Mouse (Mus musculus): Measurements from ENCODE around the gene Nudcd3. TPM values are rescaled to one million over a fixed set of nuclear protein-coding genes. Genes with fewer than 3 reads are reported as not detected.

The Nudcd3 gene
- polyA plus RNA-seq, 1 experiment from 2014 or later, result 49.4 TPM

DNA sequence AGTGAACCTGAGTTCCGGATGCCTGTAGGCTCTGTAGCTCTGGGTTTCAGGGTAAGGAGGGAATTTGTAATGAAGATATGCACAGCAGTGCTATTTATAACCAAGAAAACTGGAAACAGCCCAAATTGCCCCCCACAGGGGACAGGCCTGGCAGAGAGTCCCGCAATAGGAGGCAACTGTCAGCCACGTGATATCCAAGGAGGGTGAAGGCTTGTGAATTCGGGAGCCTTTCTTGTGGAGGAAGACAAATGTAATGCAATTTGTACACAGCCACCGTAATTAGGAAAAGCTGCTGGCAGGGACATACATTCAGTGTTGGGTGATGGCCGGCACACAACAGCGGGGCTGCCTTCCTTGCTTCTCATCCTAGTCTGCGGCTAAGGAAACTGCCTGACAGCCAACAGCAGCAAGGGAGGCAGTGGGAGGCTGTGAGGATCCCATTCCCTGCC lies 124.6 kb downstream of the Nudcd3 start:
- Histone ChIP-seq H3K4me3 (replicated peaks) (no peak overlapping the region), H3K36me3 (no peaks in the 10 kb centered on the region), H3K27me3 (peaks cover 14% of the 10 kb centered on the region), H3K27ac (no peak overlapping the region), H3K4me2 (no peak overlapping the region), H3K9me3 (no peaks in the 10 kb centered on the region), H3K9ac (replicated peaks) (no peak overlapping the region), H3K4me1 (replicated peaks) (no peaks in the 10 kb centered on the region)
- ATAC-seq (ENCODE audit: insufficient number of reproducible peaks, insufficient read depth, low FRiP score, low TSS enrichment, low read depth), result no peak
- WGBS, result 52% methylated on average over 8 of the region's 8 CpGs

DNA sequence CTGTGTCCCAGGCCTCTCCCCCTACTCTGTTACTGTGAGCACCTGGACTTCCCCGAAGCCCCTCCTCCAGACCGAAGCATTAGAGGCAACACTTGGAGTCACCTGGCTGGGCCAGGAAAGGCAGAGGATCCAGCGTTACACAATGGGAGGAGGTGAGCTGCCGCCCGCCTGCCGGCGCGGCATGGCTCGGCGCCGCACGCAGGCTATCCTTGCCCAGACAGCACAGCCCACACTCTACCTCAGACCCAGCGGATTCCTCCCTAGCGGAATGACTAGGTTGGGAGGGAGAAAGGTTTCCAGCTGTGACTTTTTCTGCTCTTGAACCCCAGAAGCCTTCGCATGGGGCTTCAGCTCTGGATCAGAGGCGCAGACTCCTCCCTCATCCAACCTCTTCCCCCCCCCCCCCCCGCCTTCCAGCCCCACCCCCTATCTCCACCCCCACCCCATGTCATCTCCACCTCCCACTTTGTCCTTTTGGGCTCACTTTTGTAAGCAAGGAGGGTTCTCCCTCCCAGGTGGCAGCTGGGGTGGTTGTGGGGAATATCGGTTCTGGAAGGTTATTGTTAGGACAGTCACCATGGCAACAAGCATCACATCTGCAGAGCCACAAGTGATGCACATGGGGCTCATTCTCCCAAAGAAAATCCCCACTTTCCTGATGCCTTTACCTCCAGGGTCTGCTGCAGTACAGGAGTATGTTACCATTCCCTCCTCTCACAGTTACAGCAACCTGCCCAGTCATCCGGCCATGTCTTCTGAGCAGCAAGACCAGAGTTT lies 131.8 kb downstream of the Nudcd3 start:
- WGBS, result 9% methylated on average over 17 of the region's 19 CpGs
- Histone ChIP-seq H3K9ac (replicated peaks) (0 out of 2 replicates have a peak overlapping the region, but pooled peaks have one; percentile 18), H3K4me1 (replicated peaks) (peaks cover 25% of the 10 kb centered on the region), H3K27me3 (peaks cover 87% of the 10 kb centered on the region), H3K36me3 (no peaks in the 10 kb centered on the region), H3K4me3 (replicated peaks) (peak overlapping the region; percentile 18; the same call in 1 of the 2 replicates), H3K4me2 (peak overlapping the region; percentile 41), H3K27ac (no peak overlapping the region), H3K9me3 (no peaks in the 10 kb centered on the region)
- no peak for ATAC-seq (ENCODE audit: insufficient number of reproducible peaks, insufficient read depth, low FRiP score, low TSS enrichment, low read depth)

DNA sequence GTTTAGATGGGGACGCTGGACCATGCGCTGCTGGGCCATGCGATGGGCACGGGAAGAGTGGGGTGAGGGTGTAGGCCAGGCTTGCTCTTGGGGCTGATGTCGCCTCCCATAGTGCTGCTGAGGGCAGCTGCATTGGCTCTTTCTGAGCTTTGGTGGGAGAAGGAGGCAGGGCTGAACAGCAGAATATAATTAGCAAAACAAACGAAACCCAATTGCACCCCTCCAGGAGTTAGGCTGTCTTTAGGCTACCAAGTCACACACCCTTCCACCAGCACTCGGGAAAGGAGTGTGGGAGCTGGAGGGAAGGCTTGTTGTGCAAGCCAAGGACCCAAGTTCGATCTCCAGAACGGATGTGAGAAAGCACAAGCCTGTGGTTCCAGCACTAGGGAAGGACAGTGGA lies 133.1 kb downstream of the Nudcd3 start:
- no peaks in the 10 kb centered on the region for H3K36me3 ChIP-seq
- 39% methylated on average over 9 of the region's 9 CpGs for WGBS
- H3K9ac ChIP-seq (replicated peaks), result no peak overlapping the region
- H3K27me3 ChIP-seq, result peaks cover 98% of the 10 kb centered on the region
- no peak for ATAC-seq (ENCODE audit: insufficient number of reproducible peaks, insufficient read depth, low FRiP score, low TSS enrichment, low read depth)
- H3K9me3 ChIP-seq, result no peaks in the 10 kb centered on the region
- no peak overlapping the region for H3K4me2 ChIP-seq
- peaks cover 25% of the 10 kb centered on the region for H3K4me1 ChIP-seq (replicated peaks)
- no peak overlapping the region for H3K27ac ChIP-seq
- H3K4me3 ChIP-seq (replicated peaks), result no peak overlapping the region

DNA sequence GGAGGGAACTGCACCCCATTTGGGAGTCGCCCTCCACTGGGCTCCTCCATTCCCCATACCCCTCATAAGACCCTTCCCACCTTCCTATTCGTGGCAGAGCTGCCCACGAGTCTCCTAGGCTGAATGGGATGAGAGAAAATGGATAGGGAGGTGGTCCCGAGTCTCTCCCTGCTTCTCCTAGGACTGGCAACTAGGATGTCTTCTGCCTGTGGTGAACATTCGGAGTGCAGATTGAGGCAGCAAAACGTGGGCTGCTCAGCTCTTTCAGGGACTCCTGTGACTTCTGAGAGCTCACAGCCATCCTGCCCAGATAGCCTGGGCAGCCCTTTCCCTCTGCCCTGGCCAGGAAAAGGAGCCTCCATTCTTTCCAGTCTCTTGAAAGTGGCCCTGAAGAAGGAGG lies 134.0 kb downstream of the Nudcd3 start, which contains the start of gene Camk2b:
Gene Camk2b (minus strand): TSS at position 187 of the 400 bp plus-strand sequence.
- ATAC-seq (ENCODE audit: insufficient number of reproducible peaks, insufficient read depth, low FRiP score, low TSS enrichment, low read depth), result no peak
- Histone ChIP-seq H3K36me3 (no peaks in the 10 kb centered on the region), H3K4me2 (peak within 1 kb of the TSS; percentile 92), H3K27me3 (peaks cover 98% of the 10 kb centered on the region), H3K9ac (replicated peaks) (peak within 1 kb of the TSS; percentile 48), H3K4me3 (replicated peaks) (peak within 1 kb of the TSS; percentile 57), H3K9me3 (no peaks in the 10 kb centered on the region), H3K4me1 (replicated peaks) (peaks cover 25% of the 10 kb centered on the region), H3K27ac (no peak within 1 kb of the TSS)
- whole genome bisulfite sequencing, result 12% methylated on average over 6 of the region's 6 CpGs

DNA sequence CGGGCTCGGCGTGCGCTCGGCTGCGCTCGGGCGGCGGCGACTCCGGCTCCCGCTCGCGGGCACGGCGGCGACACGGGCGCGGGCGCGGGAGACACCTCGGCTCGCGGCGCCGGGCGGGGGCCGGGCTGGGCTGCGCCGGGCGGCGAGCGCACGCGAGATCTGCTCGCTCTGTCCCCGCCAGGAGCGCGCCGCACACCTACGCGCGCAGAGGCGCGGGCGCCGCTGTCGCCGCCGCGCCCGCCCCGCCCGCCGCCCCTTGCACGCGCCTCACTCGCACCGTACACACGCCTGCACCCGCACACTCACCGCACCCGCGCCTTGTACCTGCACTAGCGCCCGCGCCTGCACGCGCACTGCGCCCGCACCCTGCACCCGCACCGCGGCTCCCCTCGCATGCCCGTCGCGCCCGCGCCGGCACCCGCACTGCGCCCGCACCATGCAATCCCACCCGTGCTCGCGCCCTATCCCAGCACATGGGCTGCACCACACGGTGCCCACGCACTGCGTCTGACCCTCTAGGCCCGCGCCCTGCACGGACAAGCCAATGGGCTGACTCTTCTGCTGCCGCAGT lies 134.6 kb downstream of the Nudcd3 start:
- Histone ChIP-seq H3K4me2 (peak overlapping the region; percentile 92), H3K27me3 (peaks cover 98% of the 10 kb centered on the region), H3K4me3 (replicated peaks) (peak overlapping the region; percentile 57), H3K4me1 (replicated peaks) (peaks cover 25% of the 10 kb centered on the region), H3K36me3 (no peaks in the 10 kb centered on the region), H3K27ac (no peak overlapping the region), H3K9me3 (no peaks in the 10 kb centered on the region), H3K9ac (replicated peaks) (peak overlapping the region; percentile 48)
- ATAC-seq (ENCODE audit: insufficient number of reproducible peaks, insufficient read depth, low FRiP score, low TSS enrichment, low read depth), result no peak
- WGBS, result under 1% methylated on average over 90 of the region's 95 CpGs

DNA sequence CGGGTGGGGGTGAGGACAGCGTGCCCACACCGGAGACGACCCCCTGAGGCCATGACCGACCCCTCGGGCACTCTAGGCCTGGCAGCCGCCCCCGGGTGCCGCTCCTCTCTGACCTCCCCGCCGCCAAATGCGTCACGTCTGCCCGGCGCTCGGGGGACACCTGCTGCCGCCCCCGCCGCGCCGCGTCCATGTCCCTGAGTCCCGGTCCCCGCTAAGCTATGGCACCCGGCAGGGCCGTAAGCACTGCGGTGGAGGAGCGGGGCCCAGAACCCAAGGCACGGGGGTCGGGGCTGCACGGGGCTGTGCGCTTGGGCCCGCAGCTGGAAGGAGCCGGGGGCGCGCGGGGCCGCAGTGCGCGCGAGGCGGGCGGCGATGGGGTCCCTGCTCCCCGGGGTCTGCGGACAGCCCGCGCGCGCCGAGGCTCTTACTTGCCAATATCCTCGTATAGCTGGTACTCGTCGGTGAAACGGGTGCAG lies 135.1 kb downstream of the Nudcd3 start:
- no peak for ATAC-seq (ENCODE audit: insufficient number of reproducible peaks, insufficient read depth, low FRiP score, low TSS enrichment, low read depth)
- H3K27ac ChIP-seq, result no peak overlapping the region
- H3K4me2 ChIP-seq, result peak overlapping the region; percentile 92
- no peaks in the 10 kb centered on the region for H3K9me3 ChIP-seq
- peak overlapping the region; percentile 48 for H3K9ac ChIP-seq (replicated peaks)
- WGBS, result under 1% methylated on average over 52 of the region's 55 CpGs
- H3K36me3 ChIP-seq, result no peaks in the 10 kb centered on the region
- peaks cover 25% of the 10 kb centered on the region for H3K4me1 ChIP-seq (replicated peaks)
- H3K27me3 ChIP-seq, result peaks cover 98% of the 10 kb centered on the region
- H3K4me3 ChIP-seq (replicated peaks), result peak overlapping the region; percentile 57

DNA sequence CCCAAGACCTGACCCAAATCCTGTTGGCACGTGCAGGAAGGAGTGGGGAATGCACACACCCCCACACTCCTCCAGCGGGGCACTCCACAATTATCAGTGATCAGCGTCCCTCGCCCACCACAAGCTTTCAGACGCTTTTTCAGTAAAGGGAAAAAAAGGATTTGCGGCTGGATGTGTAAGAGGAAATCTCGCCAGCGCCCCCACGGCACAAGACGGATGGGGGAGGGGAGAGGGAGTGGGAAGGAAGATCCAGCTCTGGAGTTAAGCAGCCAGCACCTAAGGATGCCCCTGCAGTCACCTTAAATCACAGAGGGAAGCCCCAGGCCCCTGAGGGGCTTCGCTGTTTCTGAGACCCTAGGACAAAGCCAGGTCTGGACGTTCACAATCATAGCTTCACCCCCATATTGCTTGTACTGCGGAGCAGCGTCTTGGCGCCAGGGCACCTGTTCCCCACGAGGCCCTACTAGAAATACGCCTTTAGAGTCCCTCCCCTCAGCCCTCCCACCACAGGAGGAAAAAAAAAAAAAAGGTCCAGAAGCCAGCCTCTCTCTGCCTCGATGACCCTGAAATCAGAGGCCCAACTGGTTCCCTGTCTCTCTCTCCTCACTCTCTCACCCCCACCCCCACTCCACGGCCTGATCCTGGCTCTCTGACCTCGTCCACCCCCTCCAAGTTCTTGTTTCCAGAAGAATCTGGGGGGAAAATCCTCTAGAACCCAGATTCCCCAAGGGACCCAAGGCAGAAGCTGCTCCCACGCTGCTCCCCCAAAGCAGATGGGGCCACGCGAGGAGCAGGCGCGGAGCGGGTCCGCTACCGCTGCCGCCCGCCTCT lies 135.8 kb downstream of the Nudcd3 start:
- H3K9me3 ChIP-seq, result no peaks in the 10 kb centered on the region
- no peaks in the 10 kb centered on the region for H3K36me3 ChIP-seq
- peaks cover 93% of the 10 kb centered on the region for H3K27me3 ChIP-seq
- no peak for ATAC-seq (ENCODE audit: insufficient number of reproducible peaks, insufficient read depth, low FRiP score, low TSS enrichment, low read depth)
- H3K9ac ChIP-seq (replicated peaks), result peak overlapping the region; percentile 48; the same call in 1 of the 2 replicates
- H3K4me1 ChIP-seq (replicated peaks), result peaks cover 25% of the 10 kb centered on the region
- 8% methylated on average over 30 of the region's 30 CpGs for WGBS
- peak overlapping the region; percentile 57 for H3K4me3 ChIP-seq (replicated peaks)
- no peak overlapping the region for H3K27ac ChIP-seq
- H3K4me2 ChIP-seq, result peak overlapping the region; percentile 92

DNA sequence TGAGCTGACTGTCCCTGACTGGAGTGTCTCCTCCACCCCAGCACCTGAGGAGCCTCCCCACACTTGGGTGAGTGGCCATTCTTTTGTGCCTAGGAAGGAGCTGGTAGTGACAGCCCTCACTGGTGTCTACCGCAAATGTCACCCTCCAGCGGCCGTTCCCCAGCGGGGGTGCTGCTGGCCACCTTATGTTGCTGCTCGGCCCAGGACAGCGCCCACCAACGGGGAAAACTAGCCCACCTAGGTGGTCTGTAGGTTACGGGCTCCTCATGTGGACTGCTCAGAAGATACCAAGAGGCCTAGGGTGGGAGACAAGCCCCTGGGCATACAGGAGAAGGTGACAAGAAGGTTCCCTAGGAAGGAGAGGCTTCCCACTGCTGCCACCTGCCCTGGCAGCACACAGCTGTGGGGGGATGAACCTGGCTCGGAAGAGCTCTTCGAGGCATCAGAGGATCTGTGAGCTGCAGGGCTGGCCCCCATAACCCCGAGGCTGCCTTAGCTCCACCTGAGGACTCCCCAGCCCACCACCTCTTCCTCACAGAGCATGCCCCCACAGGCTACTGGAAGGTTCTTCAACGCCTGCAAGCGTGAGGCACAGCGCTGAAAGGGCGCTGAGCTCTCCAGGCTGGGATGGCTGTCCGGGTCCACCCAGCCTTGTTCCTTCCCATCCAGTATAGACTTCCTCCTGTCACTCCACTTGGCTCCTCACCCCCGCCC lies 136.6 kb downstream of the Nudcd3 start:
- Histone ChIP-seq H3K4me2 (0 out of 2 replicates have a peak overlapping the region, but pooled peaks have one; percentile 1), H3K9ac (replicated peaks) (no peak overlapping the region), H3K9me3 (no peaks in the 10 kb centered on the region), H3K4me3 (replicated peaks) (no peak overlapping the region), H3K4me1 (replicated peaks) (peaks cover 25% of the 10 kb centered on the region), H3K36me3 (no peaks in the 10 kb centered on the region), H3K27ac (no peak overlapping the region), H3K27me3 (peaks cover 85% of the 10 kb centered on the region)
- 39% methylated on average over 17 of the region's 17 CpGs for WGBS
- ATAC-seq (ENCODE audit: insufficient number of reproducible peaks, insufficient read depth, low FRiP score, low TSS enrichment, low read depth), result 0 out of 2 replicates have a peak, but pooled peaks have one; percentile 12

DNA sequence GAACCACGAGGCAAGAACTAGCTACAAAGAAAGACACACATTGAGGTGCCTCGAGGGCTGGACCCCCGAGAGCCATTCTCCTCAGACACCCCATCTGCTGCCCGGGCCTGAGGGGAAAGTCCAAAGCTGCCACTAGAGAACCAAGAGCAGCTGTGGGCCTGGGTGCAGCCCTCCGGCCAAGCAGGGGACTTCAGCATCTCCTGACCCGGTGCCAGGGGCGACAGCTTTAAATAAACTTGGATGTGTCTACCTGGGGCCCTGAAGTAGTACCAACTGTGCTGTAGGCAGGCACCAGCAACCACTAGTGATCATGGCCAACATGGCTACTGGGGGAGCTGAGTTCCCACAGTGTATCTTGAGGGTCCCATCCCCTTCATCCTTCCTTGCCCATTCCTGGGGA lies 137.2 kb downstream of the Nudcd3 start:
- Histone ChIP-seq H3K9me3 (no peaks in the 10 kb centered on the region), H3K36me3 (no peaks in the 10 kb centered on the region), H3K27me3 (peaks cover 79% of the 10 kb centered on the region), H3K4me3 (replicated peaks) (no peak overlapping the region), H3K9ac (replicated peaks) (no peak overlapping the region), H3K4me1 (replicated peaks) (peaks cover 20% of the 10 kb centered on the region), H3K4me2 (no peak overlapping the region), H3K27ac (no peak overlapping the region)
- no peak for ATAC-seq (ENCODE audit: insufficient number of reproducible peaks, insufficient read depth, low FRiP score, low TSS enrichment, low read depth)
- WGBS, result 85% methylated on average over 7 of the region's 7 CpGs

DNA sequence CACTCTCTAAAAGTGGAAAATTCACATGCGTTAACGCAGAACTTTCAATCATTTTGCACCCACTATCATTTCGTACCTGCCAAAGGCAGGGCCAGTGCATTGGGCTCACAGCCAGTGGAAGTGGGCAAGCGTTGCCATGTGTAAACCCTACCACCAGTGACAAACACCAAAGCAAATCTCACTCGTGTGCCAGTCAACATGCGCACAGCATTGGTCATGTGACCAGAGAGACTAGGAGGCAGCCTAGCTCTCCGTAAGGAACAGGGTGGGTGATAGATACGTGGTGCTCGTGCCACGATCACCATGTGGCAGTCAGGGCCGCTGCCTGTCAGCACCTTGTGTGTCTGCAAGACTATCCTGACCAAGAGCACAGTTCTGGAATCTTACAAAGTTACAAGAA lies 137.9 kb downstream of the Nudcd3 start:
- Histone ChIP-seq H3K4me1 (replicated peaks) (peaks cover 19% of the 10 kb centered on the region), H3K9ac (replicated peaks) (no peak overlapping the region), H3K27me3 (peaks cover 72% of the 10 kb centered on the region), H3K9me3 (no peaks in the 10 kb centered on the region), H3K36me3 (no peaks in the 10 kb centered on the region), H3K4me3 (replicated peaks) (no peak overlapping the region), H3K27ac (no peak overlapping the region), H3K4me2 (no peak overlapping the region)
- 89% methylated on average over 11 of the region's 11 CpGs for WGBS
- no peak for ATAC-seq (ENCODE audit: insufficient number of reproducible peaks, insufficient read depth, low FRiP score, low TSS enrichment, low read depth)
